Mouse (Mus musculus) 3T3-L1 (cell line): ENCODE measurements around the gene Olfr600.
"Not testable (repeated sequence)": the region's sequence is repeated elsewhere in the genome, so short reads cannot be mapped to it uniquely, and the experiment has no call there.

Experiments used
- DNase-seq: peaks from one replicate; pipeline ENCODE4 v3.0.0-alpha.2; 2015; ENCODE audit warnings: low read depth, low spot score

Gene Olfr600

DNA sequence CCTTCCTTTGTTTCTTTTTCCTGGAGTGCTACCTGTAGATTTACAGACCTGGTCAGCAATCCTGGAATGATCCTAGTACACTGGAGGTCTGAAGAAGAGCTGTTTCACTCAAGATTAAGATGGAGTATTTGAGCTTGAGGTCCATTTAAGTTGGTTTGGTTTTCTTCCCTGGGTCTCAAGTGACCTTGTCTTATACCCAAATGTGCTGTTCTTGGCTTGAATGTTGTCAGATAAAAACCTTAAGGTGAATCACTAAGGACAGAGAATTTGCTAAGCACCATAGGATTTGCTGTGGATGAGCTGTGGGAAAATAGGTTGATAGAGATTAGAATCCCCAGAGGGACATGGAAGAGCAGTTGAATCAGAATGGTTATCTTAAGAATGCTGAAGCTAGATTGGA is at the start of gene Olfr600:
Gene Olfr600, minus strand, starts transcription at position 101 of the 400 bp plus-strand sequence.
- no peak for DNase-seq

DNA sequence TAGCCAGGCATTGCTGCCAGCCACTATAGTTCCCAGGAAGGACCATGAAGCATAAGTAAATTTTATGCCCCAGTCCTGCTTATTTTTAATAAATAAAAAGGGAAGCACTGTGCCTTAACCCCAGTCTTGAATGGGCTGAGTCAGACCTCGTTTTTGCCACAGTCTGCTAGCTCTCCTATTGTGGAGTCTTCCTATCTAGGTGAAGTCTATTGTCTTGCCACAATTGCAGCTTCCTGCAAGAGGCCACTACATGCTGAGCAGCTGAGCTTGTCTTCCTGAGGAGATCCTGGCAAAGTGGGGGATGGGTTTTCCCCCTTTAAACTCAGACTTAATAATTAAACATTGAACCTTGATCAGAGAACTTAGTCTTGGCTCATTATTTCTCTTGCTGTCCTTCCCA is 49.5 kb upstream of the Olfr600 start:
- DNase-seq: no peak

DNA sequence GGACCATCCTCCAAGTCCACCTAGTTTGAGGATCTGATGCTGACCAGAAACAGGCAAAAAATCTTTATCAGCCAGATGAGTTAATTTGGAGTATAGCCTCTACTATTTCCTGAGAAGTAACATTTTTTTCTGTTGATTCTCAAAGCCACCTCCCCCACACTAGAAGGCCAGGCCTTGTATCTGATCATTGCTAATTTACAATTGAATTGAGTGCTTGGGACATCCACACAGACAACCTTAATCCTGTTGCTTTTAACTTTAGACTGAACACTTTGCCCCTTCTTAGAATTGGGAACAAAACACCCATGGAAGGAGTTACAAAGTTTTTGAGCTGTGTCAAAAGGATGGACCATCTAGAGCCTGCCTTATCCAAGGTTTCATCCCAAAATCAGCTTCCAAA is 48.3 kb upstream of the Olfr600 start:
- DNase-seq: no peak

DNA sequence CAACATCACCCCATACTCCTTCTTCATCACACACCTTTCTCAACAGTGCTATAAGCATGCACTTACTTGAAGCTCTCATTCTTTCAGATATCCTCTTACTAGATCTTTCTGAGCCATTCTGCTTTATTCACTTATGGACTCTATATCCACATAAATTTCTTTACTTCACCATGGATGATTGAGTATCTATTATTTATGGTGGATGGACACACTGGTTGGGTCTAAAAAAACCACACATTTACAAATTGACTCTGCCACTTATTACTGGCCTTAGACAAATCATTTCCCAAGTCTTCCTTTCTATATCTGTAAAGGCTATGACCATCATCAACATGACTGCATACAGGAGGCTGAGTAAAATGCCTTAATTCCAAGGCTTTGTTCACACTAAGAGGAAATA is 36.6 kb upstream of the Olfr600 start, which contains the start of gene Olfr603:
Gene Olfr603, minus strand, starts transcription at position 101 of the 400 bp plus-strand sequence.
- DNase-seq: no peak

DNA sequence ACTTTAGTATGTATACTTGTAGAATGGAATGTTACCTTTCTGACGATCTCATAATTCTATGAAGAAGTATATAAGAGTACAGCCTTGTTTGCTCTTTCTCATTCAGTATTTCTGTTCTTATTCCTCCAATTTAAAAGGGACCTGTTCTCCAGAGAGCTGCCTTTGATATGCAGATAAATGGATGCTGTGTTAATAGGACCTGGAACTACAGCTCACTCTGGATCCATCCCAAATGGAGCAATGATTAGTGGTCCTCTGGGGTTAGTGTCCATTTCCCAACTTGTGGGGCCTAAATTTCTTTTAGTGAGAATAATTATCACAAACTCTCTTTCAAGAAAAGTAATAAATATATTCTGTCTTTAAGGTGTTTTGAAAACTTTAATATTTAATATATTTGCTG is 13.1 kb upstream of the Olfr600 start, which contains the start of gene Olfr601:
Gene Olfr601, minus strand, starts transcription at position 101 of the 400 bp plus-strand sequence.
- no peak for DNase-seq

DNA sequence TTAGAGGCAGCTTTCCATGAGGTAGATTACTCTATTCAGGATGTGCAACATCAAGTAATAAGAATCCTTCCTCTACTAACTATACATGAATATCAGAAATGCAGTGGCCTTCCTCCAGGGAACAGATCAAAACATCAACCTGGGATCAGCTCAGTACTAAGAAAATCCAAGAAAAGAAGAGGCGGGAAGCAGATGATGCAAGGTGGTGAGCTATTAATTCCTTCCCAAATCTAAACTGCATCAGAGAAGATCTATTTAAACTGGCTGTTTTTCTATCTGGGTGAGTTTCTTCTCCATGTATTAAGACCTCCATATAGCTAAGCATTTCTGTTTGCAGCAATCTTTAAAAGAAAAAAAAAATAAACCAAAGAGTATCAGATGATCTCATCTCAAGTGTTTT is 13.9 kb downstream of the Olfr600 start, which contains the start of gene Olfr599:
Gene Olfr599, plus strand, starts transcription at position 301 of the 400 bp plus-strand sequence.
- no peak for DNase-seq

DNA sequence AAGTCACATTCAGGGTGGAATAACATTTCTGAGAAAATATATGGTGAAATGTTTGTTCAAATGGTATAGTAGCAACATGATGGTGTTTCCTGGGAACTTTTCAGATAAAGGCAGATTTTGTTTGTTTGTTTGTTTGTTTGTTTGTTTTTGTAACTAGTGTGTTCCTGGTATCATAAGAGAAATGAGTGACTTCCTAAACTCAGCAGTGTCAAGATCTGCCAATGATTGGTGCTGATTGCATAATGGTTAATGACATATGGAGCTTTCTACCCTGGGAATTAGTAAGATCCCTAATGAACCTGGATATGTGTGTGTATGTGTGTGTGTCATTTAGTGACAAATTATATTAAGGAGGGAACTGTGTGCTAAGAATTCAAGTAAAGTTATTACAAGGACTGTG is 26.2 kb downstream of the Olfr600 start, which contains the start of gene Olfr598:
Gene Olfr598, plus strand, starts transcription at position 301 of the 400 bp plus-strand sequence.
- DNase-seq: no peak

DNA sequence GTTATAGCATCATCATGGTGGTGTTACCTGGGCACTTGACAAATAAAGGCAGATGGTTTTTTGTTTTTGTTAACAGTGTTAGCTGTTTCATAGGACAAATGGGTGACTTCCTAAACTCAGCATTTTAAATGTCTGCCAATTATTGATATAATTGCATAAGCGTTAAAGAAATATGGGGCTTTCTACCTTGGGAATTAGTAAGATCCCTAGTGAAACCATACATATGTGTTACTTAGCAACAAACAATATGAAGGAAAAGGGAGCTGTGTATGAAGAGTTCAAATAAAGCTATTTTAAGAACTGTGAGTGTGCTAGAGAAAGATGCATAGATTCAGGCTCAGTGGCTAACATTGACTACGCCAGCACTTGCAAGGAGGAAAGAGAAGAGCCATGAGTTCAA is 33.5 kb downstream of the Olfr600 start, which contains the start of gene Olfr597:
Gene Olfr597, plus strand, starts transcription at position 301 of the 400 bp plus-strand sequence.
- DNase-seq: not testable (repeated sequence)

DNA sequence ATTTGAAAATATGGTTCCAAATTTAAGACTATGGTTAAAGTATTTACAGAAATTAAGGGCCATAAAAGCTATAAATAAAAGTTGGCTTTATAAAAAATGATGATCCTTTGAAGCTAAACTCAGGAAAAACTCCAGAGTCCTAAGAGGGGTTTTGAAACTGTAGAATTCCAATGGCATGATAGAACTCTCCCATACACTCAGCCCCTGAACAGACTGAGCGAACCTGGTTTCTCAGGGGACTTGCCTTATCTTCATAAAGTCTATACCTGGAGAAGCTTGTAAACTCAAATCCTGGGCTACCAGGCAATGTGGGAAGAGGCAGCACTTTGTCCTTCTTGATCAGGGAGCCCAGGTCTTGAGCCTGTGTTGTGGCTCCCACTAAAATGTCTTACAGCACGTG is 44.1 kb downstream of the Olfr600 start, which contains the start of gene Olfr596:
Gene Olfr596, plus strand, starts transcription at position 301 of the 400 bp plus-strand sequence.
- not testable (repeated sequence) for DNase-seq
